Mouse (Mus musculus) heart, adult 2 months (tissue): Measurements from ENCODE around the gene Rapgef1.

Experiments
- CTCF ChIP-seq: fragments of 200-600 bp; IDR thresholded peaks from 2 replicates; pipeline ENCODE4 v1.8.1; 2022; ENCODE audit warnings: antibody characterized with exemption, mild to moderate bottlenecking, moderate library complexity
- EP300 ChIP-seq: fragments of 200-500 bp; IDR thresholded peaks from 2 replicates; pipeline ENCODE4 v1.6.1; 2011; ENCODE audit warnings: low read depth, low read length, control low read depth; ENCODE audit not compliant: insufficient read depth
- POLR2A ChIP-seq: fragments of 200-500 bp; IDR thresholded peaks from 2 replicates; pipeline ENCODE4 v1.6.1; 2011; ENCODE audit warnings: mild to moderate bottlenecking, low read depth, low read length, control low read depth; ENCODE audit not compliant: insufficient read depth

DNA sequence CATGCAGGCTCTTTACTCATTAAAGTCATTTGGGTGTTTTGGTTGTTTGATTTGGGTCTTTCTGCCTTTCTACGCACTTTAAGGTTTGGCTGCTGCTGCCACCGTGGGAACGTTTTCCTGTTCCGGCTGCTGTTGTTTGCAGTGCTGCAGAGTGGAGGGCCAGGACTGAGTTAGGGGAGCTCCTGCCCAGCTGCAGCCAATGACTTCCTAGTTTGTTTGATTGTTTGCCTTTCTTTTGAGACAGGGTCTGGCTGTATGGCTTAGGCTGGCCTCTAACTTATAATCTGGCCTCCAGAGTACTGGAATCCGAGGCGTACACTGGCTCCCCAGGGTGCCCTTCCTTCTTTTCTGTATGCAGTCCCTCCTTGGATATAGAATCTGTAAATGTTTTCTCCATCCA, 57.0 kb downstream of the Rapgef1 start:
- TF ChIP-seq CTCF (no peak), POLR2A (no peak), EP300 (no peak)
